In the genomic region with DNA sequence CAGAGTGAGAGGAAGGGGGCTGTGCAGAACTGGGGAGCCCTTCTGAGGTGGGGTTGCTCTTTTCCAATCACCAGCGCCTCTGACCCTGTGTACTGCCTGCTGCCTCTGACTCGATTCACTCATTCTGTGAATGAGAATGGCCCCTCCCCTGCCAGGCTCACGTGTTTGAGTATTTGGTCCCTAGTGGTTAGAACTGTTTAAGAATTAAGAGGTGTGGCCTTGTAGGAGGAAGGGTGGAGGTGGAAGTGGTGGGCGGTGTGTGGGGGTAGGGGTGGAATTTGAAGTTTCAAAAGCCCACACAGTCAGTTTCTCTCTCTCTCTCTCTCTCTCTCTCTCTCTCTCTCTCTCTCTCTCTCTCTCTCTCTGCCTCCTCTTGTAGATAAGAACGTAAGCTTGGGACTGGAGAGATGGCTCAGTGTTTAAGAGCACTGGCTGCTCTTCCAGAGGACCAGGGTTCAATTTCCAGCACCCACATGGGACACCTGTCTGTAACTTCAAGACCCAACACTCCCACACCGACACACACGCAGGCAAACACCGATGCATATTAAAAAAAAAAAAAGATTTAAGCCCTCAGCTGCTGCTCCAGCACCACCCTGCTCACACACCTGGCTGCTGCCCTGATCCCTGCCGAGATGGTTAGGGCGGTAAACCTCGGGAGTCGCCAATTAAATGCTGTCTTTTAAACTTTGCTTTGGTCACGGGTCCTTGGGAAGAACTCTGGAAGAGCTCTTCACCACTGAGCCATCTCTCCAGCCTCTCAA, we compare ENCODE assay signal across 9 mouse cellular contexts. TPM values are rescaled to one million over a fixed set of nuclear protein-coding genes. Genes with fewer than 3 reads are reported as not detected.
A peak's percentile ranks its signal among the peaks of the same experiment; 100 is the strongest.
DNase-seq lines count a peak whose midpoint lies in the region; ATAC-seq lines count a peak whose summit lies in the region.
"Had no signal": no experiment of that assay in that cellular context is flagged by ENCODE, and none has a peak within 500 bp of the region (broad histone marks: within the 10 kb centered on the region; RNA-seq: fewer than 3 reads in every experiment).

No protein-coding gene starts in this region.

- H3K27ac ChIP-seq in embryonic facial prominence, embryonic 13.5 days: no peak overlapping the region
- H3K27ac ChIP-seq: heart, adult 2 months had no signal

- DNase-seq in 3T3-L1 (ENCODE audit: low read depth, low spot score): peak; percentile 60
- peak; percentile 82 to 87 for DNase-seq in CD8-positive naive resting alpha-beta T cell, adult 2 months (ENCODE audit: low read depth in 2 of 2, low spot score in 2 of 2)
- DNase-seq in liver: peak; percentile 71
- DNase-seq in retina, postnatal 1 day: peak; percentile 48
- no peak for DNase-seq in right cerebral cortex, postnatal 10 days (ENCODE audit: low spot score in 2 of 2)
- no peak for DNase-seq in right cerebral cortex, adult 18-20 months
- no peak for DNase-seq in cerebellum, adult 9-10 months

- peak; percentile 32; the same call in 1 of the 2 replicates for ATAC-seq in embryonic facial prominence, embryonic 13.5 days (ENCODE audit: insufficient number of reproducible peaks, insufficient read depth, low FRiP score, low TSS enrichment, low read depth)

- H3K36me3 ChIP-seq in embryonic facial prominence, embryonic 13.5 days: no peaks in the 10 kb centered on the region

- peak overlapping the region; percentile 41 for H3K4me2 ChIP-seq in embryonic facial prominence, embryonic 13.5 days

- WGBS in embryonic facial prominence, embryonic 13.5 days: 10% methylated on average over 13 of the region's 13 CpGs

- peaks cover 12% of the 10 kb centered on the region for H3K4me1 ChIP-seq in embryonic facial prominence, embryonic 13.5 days

- no peak overlapping the region for H3K4me3 ChIP-seq in embryonic facial prominence, embryonic 13.5 days
- H3K4me3 ChIP-seq: heart, adult 2 months had no signal

- H3K9ac ChIP-seq in embryonic facial prominence, embryonic 13.5 days: no peak overlapping the region

- no peaks in the 10 kb centered on the region for H3K27me3 ChIP-seq in embryonic facial prominence, embryonic 13.5 days

- H3K9me3 ChIP-seq in embryonic facial prominence, embryonic 13.5 days: no peaks in the 10 kb centered on the region

RNA-seq across cellular contexts. Expression of a gene that starts 35.4 kb away (rescaled TPM):
- polyA plus RNA-seq in embryonic facial prominence, embryonic 13.5 days (2015; fragmentation: Nextera tagmentation; extraction: Ambion mirVana): 0.14 TPM in 1 of 2 replicates, not detected in the other
- polyA plus RNA-seq: heart, adult 2 months had no signal

Comparison
In these comparisons a context has a peak if more than half of its experiments do, and no peak if none do; other contexts are left out.
1. DNase-seq: peak in 3T3-L1 (single experiment), CD8-positive naive resting alpha-beta T cell, adult 2 months (2 of 2), liver (single experiment) and retina, postnatal 1 day (single experiment); none in right cerebral cortex, postnatal 10 days (0 of 2), right cerebral cortex, adult 18-20 months (single experiment) and cerebellum, adult 9-10 months (single experiment).